Mouse (Mus musculus) heart, embryonic 12.5 days (tissue): ENCODE results near the gene Fam155a. TPM values are rescaled to one million over a fixed set of nuclear protein-coding genes. Genes with fewer than 3 reads are reported as not detected.

Source experiments
- ATAC-seq: fragments of 200-750 bp; cut with Nextera tagmentation; 2 replicates; pipeline ENCODE4 v1.8.0; 2017; ENCODE audit warnings: moderate TSS enrichment, moderate library complexity; ENCODE audit not compliant: insufficient number of reproducible peaks, low FRiP score
- H3K27ac ChIP-seq: fragments of 300-500 bp; sonication (generic); 2 replicates; pipeline ENCODE4 v1.5.1; 2016; ENCODE audit warnings: mild to moderate bottlenecking, moderate library complexity; ENCODE audit not compliant: poor library complexity, severe bottlenecking
- H3K27me3 ChIP-seq: fragments of 300-500 bp; sonication (generic); replicated peaks from 2 replicates; pipeline ENCODE4 v1.6.1; 2016; ENCODE audit warnings: mild to moderate bottlenecking, moderate library complexity
- H3K36me3 ChIP-seq: fragments of 300-500 bp; sonication (generic); 2 replicates; pipeline ENCODE4 v1.6.1; 2016; ENCODE audit warnings: mild to moderate bottlenecking, moderate library complexity
- H3K4me1 ChIP-seq: fragments of 300-500 bp; sonication (generic); replicated peaks from 2 replicates; pipeline ENCODE4 v1.6.1; 2016; ENCODE audit warnings: mild to moderate bottlenecking
- H3K4me2 ChIP-seq: fragments of 300-500 bp; sonication (generic); 2 replicates; pipeline ENCODE4 v1.6.1; 2016; ENCODE audit warnings: mild to moderate bottlenecking, moderate library complexity
- H3K4me3 ChIP-seq: fragments of 300-500 bp; sonication (generic); 2 replicates; pipeline ENCODE4 v1.5.1; 2016; ENCODE audit warnings: mild to moderate bottlenecking
- H3K9ac ChIP-seq: fragments of 300-500 bp; sonication (generic); 2 replicates; pipeline ENCODE4 v1.6.1; 2016; ENCODE audit warnings: mild to moderate bottlenecking, moderate library complexity
- H3K9me3 ChIP-seq: fragments of 300-500 bp; sonication (generic); replicated peaks from 2 replicates; pipeline ENCODE4 v1.6.1; 2016; ENCODE audit warnings: mild to moderate bottlenecking, moderate library complexity
- WGBS: fragments of 180-500 bp; shearing (Covaris S2); methylation state at CpG from one replicate; pipeline ENCODE4 v1.1.7; 2016; 5-methylcytosine and 5-hydroxymethylcytosine counted together
- polyA plus RNA-seq: library from polyadenylated mRNA; unstranded; fragments of >200 nt; fragmentation: Nextera tagmentation; extraction: Ambion mirVana; gene quantifications from 2 replicates; pipeline ENCODE4 v1.2.1, GENCODE M21; 2016

Gene Fam155a
- polyA plus RNA-seq, 1 experiment from 2014 or later: 0.18 TPM

- H3K27ac ChIP-seq: no peak overlapping the region
- no peak overlapping the region for H3K4me3 ChIP-seq
- no peaks in the 10 kb centered on the region for H3K9me3 ChIP-seq
- no peaks in the 10 kb centered on the region for H3K27me3 ChIP-seq
- H3K36me3 ChIP-seq: no peaks in the 10 kb centered on the region
- no peak overlapping the region for H3K9ac ChIP-seq
- 70% methylated on average over 5 of the region's 5 CpGs for WGBS
- no peak overlapping the region for H3K4me2 ChIP-seq
- no peaks in the 10 kb centered on the region for H3K4me1 ChIP-seq
- ATAC-seq: no peak
These were observed 288.4 kb downstream of the Fam155a start for GRCm38 (mm10) chr8:9482565-9482964.

GRCm38 (mm10) chr8:9471290-9471689 lies 299.7 kb downstream of the Fam155a start:
- no peak overlapping the region for H3K4me2 ChIP-seq
- ATAC-seq: no peak
- no peak overlapping the region for H3K9ac ChIP-seq
- no peaks in the 10 kb centered on the region for H3K9me3 ChIP-seq
- H3K27me3 ChIP-seq: no peaks in the 10 kb centered on the region
- 68% methylated on average over 5 of the region's 5 CpGs for WGBS
- no peaks in the 10 kb centered on the region for H3K36me3 ChIP-seq
- no peaks in the 10 kb centered on the region for H3K4me1 ChIP-seq
- no peak overlapping the region for H3K27ac ChIP-seq
- no peak overlapping the region for H3K4me3 ChIP-seq

- H3K4me2 ChIP-seq: no peak overlapping the region
- no peak overlapping the region for H3K27ac ChIP-seq
- no peaks in the 10 kb centered on the region for H3K36me3 ChIP-seq
- no peak overlapping the region for H3K4me3 ChIP-seq
- no peak overlapping the region for H3K9ac ChIP-seq
- no peaks in the 10 kb centered on the region for H3K9me3 ChIP-seq
- no peak for ATAC-seq
- H3K27me3 ChIP-seq: no peaks in the 10 kb centered on the region
- no peaks in the 10 kb centered on the region for H3K4me1 ChIP-seq
- 42% methylated on average over 3 of the region's 3 CpGs for WGBS
These were observed 300.8 kb downstream of the Fam155a start for GRCm38 (mm10) chr8:9470114-9470513.

GRCm38 (mm10) chr8:9461111-9461510 lies 309.9 kb downstream of the Fam155a start:
- no peaks in the 10 kb centered on the region for H3K36me3 ChIP-seq
- H3K27ac ChIP-seq: no peak overlapping the region
- H3K4me2 ChIP-seq: no peak overlapping the region
- H3K4me1 ChIP-seq: no peaks in the 10 kb centered on the region
- no peaks in the 10 kb centered on the region for H3K27me3 ChIP-seq
- no peak for ATAC-seq
- no peak overlapping the region for H3K4me3 ChIP-seq
- WGBS: 51% methylated on average over 4 of the region's 4 CpGs
- no peak overlapping the region for H3K9ac ChIP-seq
- no peaks in the 10 kb centered on the region for H3K9me3 ChIP-seq

- Histone ChIP-seq H3K4me2 (no peak overlapping the region), H3K9ac (no peak overlapping the region), H3K9me3 (no peaks in the 10 kb centered on the region), H3K27me3 (no peaks in the 10 kb centered on the region), H3K27ac (no peak overlapping the region), H3K36me3 (no peaks in the 10 kb centered on the region), H3K4me1 (no peaks in the 10 kb centered on the region), H3K4me3 (no peak overlapping the region)
- WGBS: 70% methylated on average over 2 of the region's 2 CpGs
- ATAC-seq: no peak
These were observed 310.3 kb downstream of the Fam155a start for GRCm38 (mm10) chr8:9460707-9461106.

GRCm38 (mm10) chr8:9458614-9459013 lies 312.3 kb downstream of the Fam155a start:
- ATAC-seq: no peak
- WGBS: 83% methylated on average over 11 of the region's 11 CpGs

GRCm38 (mm10) chr8:9455138-9455537 lies 315.8 kb downstream of the Fam155a start:
- no peaks in the 10 kb centered on the region for H3K4me1 ChIP-seq
- no peak overlapping the region for H3K9ac ChIP-seq
- WGBS: 71% methylated on average over 4 of the region's 4 CpGs
- H3K4me3 ChIP-seq: no peak overlapping the region
- no peaks in the 10 kb centered on the region for H3K9me3 ChIP-seq
- no peaks in the 10 kb centered on the region for H3K27me3 ChIP-seq
- ATAC-seq: no peak
- no peak overlapping the region for H3K4me2 ChIP-seq
- H3K27ac ChIP-seq: no peak overlapping the region
- H3K36me3 ChIP-seq: no peaks in the 10 kb centered on the region

More at GRCm38 (mm10) chr8:9458614-9459013, 312.3 kb downstream of the Fam155a start:
- Histone ChIP-seq H3K36me3 (no peaks in the 10 kb centered on the region), H3K27ac (no peak overlapping the region), H3K9ac (no peak overlapping the region), H3K9me3 (no peaks in the 10 kb centered on the region), H3K4me3 (no peak overlapping the region), H3K4me1 (no peaks in the 10 kb centered on the region), H3K27me3 (no peaks in the 10 kb centered on the region), H3K4me2 (no peak overlapping the region)

- WGBS: 79% methylated on average over 5 of the region's 5 CpGs
- H3K27me3 ChIP-seq: no peaks in the 10 kb centered on the region
- no peaks in the 10 kb centered on the region for H3K9me3 ChIP-seq
- H3K4me1 ChIP-seq: no peaks in the 10 kb centered on the region
- H3K36me3 ChIP-seq: no peaks in the 10 kb centered on the region
- ATAC-seq: no peak
- H3K4me3 ChIP-seq: no peak overlapping the region
- H3K9ac ChIP-seq: no peak overlapping the region
- no peak overlapping the region for H3K4me2 ChIP-seq
- no peak overlapping the region for H3K27ac ChIP-seq
These were observed 317.2 kb downstream of the Fam155a start for GRCm38 (mm10) chr8:9453742-9454141.

- H3K9ac ChIP-seq: no peak overlapping the region
- H3K9me3 ChIP-seq: no peaks in the 10 kb centered on the region
- H3K27me3 ChIP-seq: no peaks in the 10 kb centered on the region
- no peak overlapping the region for H3K4me2 ChIP-seq
- no peaks in the 10 kb centered on the region for H3K36me3 ChIP-seq
- no peak for ATAC-seq
- 0 out of 2 replicates have a peak, but pooled peaks cover 3% of the 10 kb centered on the region for H3K4me1 ChIP-seq
- H3K4me3 ChIP-seq: no peak overlapping the region
- no peak overlapping the region for H3K27ac ChIP-seq
- 56% methylated on average over 4 of the region's 4 CpGs for WGBS
These were observed 319.4 kb downstream of the Fam155a start for GRCm38 (mm10) chr8:9451543-9451942.

GRCm38 (mm10) chr8:9448613-9449012 lies 322.3 kb downstream of the Fam155a start:
- Histone ChIP-seq H3K9ac (no peak overlapping the region), H3K4me3 (no peak overlapping the region), H3K27ac (no peak overlapping the region), H3K9me3 (no peaks in the 10 kb centered on the region), H3K36me3 (no peaks in the 10 kb centered on the region), H3K4me1 (0 out of 2 replicates have a peak, but pooled peaks cover 3% of the 10 kb centered on the region), H3K27me3 (no peaks in the 10 kb centered on the region), H3K4me2 (no peak overlapping the region)
- WGBS: 36% methylated on average over 7 of the region's 7 CpGs
- ATAC-seq: no peak

GRCm38 (mm10) chr8:9437822-9438221 lies 333.1 kb downstream of the Fam155a start:
- 79% methylated on average over 4 of the region's 4 CpGs for WGBS
- Histone ChIP-seq H3K4me3 (no peak overlapping the region), H3K9me3 (no peaks in the 10 kb centered on the region), H3K27me3 (no peaks in the 10 kb centered on the region), H3K4me1 (no peaks in the 10 kb centered on the region), H3K9ac (no peak overlapping the region), H3K27ac (no peak overlapping the region), H3K4me2 (no peak overlapping the region), H3K36me3 (no peaks in the 10 kb centered on the region)
- no peak for ATAC-seq

GRCm38 (mm10) chr8:9435501-9435900 lies 335.5 kb downstream of the Fam155a start:
- ATAC-seq: no peak
- no peak overlapping the region for H3K4me2 ChIP-seq
- H3K9me3 ChIP-seq: no peaks in the 10 kb centered on the region
- 45% methylated on average over 10 of the region's 10 CpGs for WGBS
- no peaks in the 10 kb centered on the region for H3K27me3 ChIP-seq
- no peak overlapping the region for H3K27ac ChIP-seq
- no peaks in the 10 kb centered on the region for H3K36me3 ChIP-seq
- H3K4me1 ChIP-seq: peaks cover 3% of the 10 kb centered on the region; the same call in 1 of the 2 replicates
- H3K4me3 ChIP-seq: no peak overlapping the region
- no peak overlapping the region for H3K9ac ChIP-seq
